Mouse (Mus musculus): Measurements from ENCODE around the gene Dnaaf1. TPM values are rescaled to one million over a fixed set of nuclear protein-coding genes. Genes with fewer than 3 reads are reported as not detected.

The Dnaaf1 gene
- not detected in 2 replicates for polyA plus RNA-seq (2012; rRNA removed; ENCODE audit: low replicate concordance)

GRCm38 (mm10) chr8:119574437-119575365, at the start of gene Dnaaf1, which contains the start of gene Hsdl1:
Dnaaf1 (plus strand) TSS chr8:119575235.
Hsdl1 (minus strand) TSS chr8:119575183.

GRCm38 (mm10) chr8:119558603-119559401, 16.2 kb upstream of the Dnaaf1 start, which contains the start of gene Mbtps1:
Mbtps1 (minus strand) TSS chr8:119558735.

GRCm38 (mm10) chr8:119604996-119605395, 30.0 kb downstream of the Dnaaf1 start, which contains the start of gene Taf1c:
Taf1c (minus strand) TSS chr8:119605222.

GRCm38 (mm10) chr8:119612471-119612870, 37.4 kb downstream of the Dnaaf1 start, which contains the start of gene Adad2:
Adad2 (plus strand) TSS chr8:119612747.

GRCm38 (mm10) chr8:119635378-119635777, 60.3 kb downstream of the Dnaaf1 start, which contains the start of gene Kcng4:
Kcng4 (minus strand) TSS chr8:119635680.

Other genes starting within 250 kb of the Dnaaf1 start
- gene Hsbp1, start 230.7 kb upstream of the Dnaaf1 start, polyA plus RNA-seq (2012; rRNA removed; ENCODE audit: low replicate concordance) = 70.2 and 126 TPM in 2 replicates
- gene Mlycd, start 180.4 kb upstream of the Dnaaf1 start, polyA plus RNA-seq (2012; rRNA removed; ENCODE audit: low replicate concordance) = 45.3 and 61.0 TPM in 2 replicates
- gene Osgin1, start 141.1 kb upstream of the Dnaaf1 start, polyA plus RNA-seq (2012; rRNA removed; ENCODE audit: low replicate concordance) = 26.0 and 28.9 TPM in 2 replicates
- gene Necab2, start 128.5 kb upstream of the Dnaaf1 start, polyA plus RNA-seq (2012; rRNA removed; ENCODE audit: low replicate concordance) = 0.88 and 1.0 TPM in 2 replicates
- gene Slc38a8, start 73.5 kb upstream of the Dnaaf1 start, polyA plus RNA-seq (2012; rRNA removed; ENCODE audit: low replicate concordance) = 0.05 and 0.16 TPM in 2 replicates
- 76.3 and 88.2 TPM in 2 replicates for gene Mbtps1, start 16.5 kb upstream of the Dnaaf1 start, polyA plus RNA-seq (2012; rRNA removed; ENCODE audit: low replicate concordance)
- 22.5 and 27.9 TPM in 2 replicates for gene Hsdl1, start 52 bp upstream of the Dnaaf1 start, polyA plus RNA-seq (2012; rRNA removed; ENCODE audit: low replicate concordance)
- 21.6 and 47.0 TPM in 2 replicates for gene Taf1c, start 30.0 kb downstream of the Dnaaf1 start, polyA plus RNA-seq (2012; rRNA removed; ENCODE audit: low replicate concordance)
- not detected in 2 replicates for gene Adad2, start 37.5 kb downstream of the Dnaaf1 start, polyA plus RNA-seq (2012; rRNA removed; ENCODE audit: low replicate concordance)
- 1.4 and 1.7 TPM in 2 replicates for gene Kcng4, start 60.4 kb downstream of the Dnaaf1 start, polyA plus RNA-seq (2012; rRNA removed; ENCODE audit: low replicate concordance)
- gene Wfdc1, start 91.1 kb downstream of the Dnaaf1 start, polyA plus RNA-seq (2012; rRNA removed; ENCODE audit: low replicate concordance) = 8.0 and 21.8 TPM in 2 replicates
- 2.5 and 2.9 TPM in 2 replicates for gene Atp2c2, start 124.8 kb downstream of the Dnaaf1 start, polyA plus RNA-seq (2012; rRNA removed; ENCODE audit: low replicate concordance)
- 9.8 and 10.4 TPM in 2 replicates for gene Tldc1, start 203.2 kb downstream of the Dnaaf1 start, polyA plus RNA-seq (2012; rRNA removed; ENCODE audit: low replicate concordance)